Mouse (Mus musculus) heart, adult 10 weeks (tissue): ENCODE data around the gene Smdt1. TPM values are rescaled to one million over a fixed set of nuclear protein-coding genes. Genes with fewer than 3 reads are reported as not detected.

Experiments
- polyA plus RNA-seq: library from polyadenylated mRNA; stranded (reverse); fragments of 350-450 nt; fragmentation: Illumina TruSeq; extraction: RNeasy Lipid Tissue Mini Kit (QIAGEN cat#74804); gene quantifications from one replicate; pipeline ENCODE4 v1.2.3, GENCODE M21; 2014; ENCODE audit warnings: low read depth, low replicate concordance

The Smdt1 gene
- polyA plus RNA-seq: 252 TPM

GRCm38 (mm10) chr15:82338593-82339112, at the start of gene Smdt1, which contains the start of the genes Naga and Pheta2:
Gene Smdt1, plus strand, starts transcription at chr15:82338959.
Gene Naga, minus strand, starts transcription at chr15:82338925.
Gene Pheta2, plus strand, starts transcription at chr15:82338942.

GRCm38 (mm10) chr15:82298764-82299561, 39.8 kb upstream of the Smdt1 start, which contains the start of gene Wbp2nl:
Gene Wbp2nl, plus strand, starts transcription at chr15:82298954.

GRCm38 (mm10) chr15:82354126-82354945, 15.6 kb downstream of the Smdt1 start, which contains the start of gene Ndufa6:
Gene Ndufa6, minus strand, starts transcription at chr15:82354322.

GRCm38 (mm10) chr15:82379871-82380713, 41.3 kb downstream of the Smdt1 start, which contains the start of gene Cyp2d22:
Gene Cyp2d22, minus strand, starts transcription at chr15:82380260.

GRCm38 (mm10) chr15:82393922-82394321, 55.2 kb downstream of the Smdt1 start, which contains the start of gene Cyp2d11:
Gene Cyp2d11, minus strand, starts transcription at chr15:82394022.

Other genes starting within 250 kb of the Smdt1 start
- 9.0 TPM for gene Ccdc134, start 211.0 kb upstream of the Smdt1 start, polyA plus RNA-seq
- 23.7 TPM for gene Srebf2, start 191.8 kb upstream of the Smdt1 start, polyA plus RNA-seq
- not detected for gene Shisa8, start 126.1 kb upstream of the Smdt1 start, polyA plus RNA-seq
- not detected for gene Tnfrsf13c, start 114.6 kb upstream of the Smdt1 start, polyA plus RNA-seq
- 0.99 TPM for gene Cenpm, start 94.2 kb upstream of the Smdt1 start, polyA plus RNA-seq
- gene 1500009C09Rik, start 86.6 kb upstream of the Smdt1 start, polyA plus RNA-seq: not detected
- gene Sept3, start 64.1 kb upstream of the Smdt1 start, polyA plus RNA-seq: 1.5 TPM
- not detected for gene Wbp2nl, start 40.0 kb upstream of the Smdt1 start, polyA plus RNA-seq
- gene Naga, start within 50 bp of the Smdt1 start, polyA plus RNA-seq: 35.5 TPM
- gene Pheta2, start within 50 bp of the Smdt1 start, polyA plus RNA-seq: 1.4 TPM
- 848 TPM for gene Ndufa6, start 15.4 kb downstream of the Smdt1 start, polyA plus RNA-seq
- 38.5 TPM for gene Cyp2d22, start 41.3 kb downstream of the Smdt1 start, polyA plus RNA-seq
- gene Cyp2d11, start 55.1 kb downstream of the Smdt1 start, polyA plus RNA-seq: not detected
- 1.6 TPM for gene Cyp2d10, start 68.2 kb downstream of the Smdt1 start, polyA plus RNA-seq
- gene Cyp2d9, start 94.5 kb downstream of the Smdt1 start, polyA plus RNA-seq: not detected
- not detected for gene Cyp2d12, start 216.1 kb downstream of the Smdt1 start, polyA plus RNA-seq